Mouse (Mus musculus): ENCODE data around the gene Fuca1. TPM values are rescaled to one million over a fixed set of nuclear protein-coding genes. Genes with fewer than 3 reads are reported as not detected.
A peak's percentile ranks its signal among the peaks of the same experiment; 100 is the strongest.

The Fuca1 gene
- total and polyA plus RNA-seq, 3 experiments: 26.8 to 48.6 TPM; not detected in 1

GRCm38 (mm10) chr4:135912164-135912563 is 8.4 kb upstream of the Fuca1 start (continued):
- TF ChIP-seq BHLHE40 (IDR thresholded peaks at IDR 0.05; ENCODE audit: borderline replicate concordance, low read depth, low read length) (no peak), E2F4 (IDR thresholded peaks at IDR 0.05; ENCODE audit: borderline replicate concordance, low read depth, low read length) (no peak), MAZ (IDR thresholded peaks at IDR 0.05; ENCODE audit: low read depth, low read length) (no peak), MYB (IDR thresholded peaks at IDR 0.05; ENCODE audit: low read depth, low read length) (0 out of 2 replicates have a peak, but pooled peaks have one; percentile 37), POLR2AphosphoS5 (IDR thresholded peaks at IDR 0.05; ENCODE audit: borderline replicate concordance, low read depth, low read length) (no peak), SIN3A (IDR thresholded peaks at IDR 0.05; ENCODE audit: low read length) (peak; percentile 47; the same call in 1 of the 2 replicates), RAD21 (IDR thresholded peaks at IDR 0.05; ENCODE audit: low read depth, low read length) (no peak), MAFK (IDR thresholded peaks at IDR 0.05; ENCODE audit: borderline replicate concordance, low read depth, low read length) (no peak), HCFC1 (IDR thresholded peaks at IDR 0.05; ENCODE audit: low read depth, low read length) (no peak), USF1 (IDR thresholded peaks at IDR 0.05; ENCODE audit: low read depth, low read length) (no peak), MXI1 (IDR thresholded peaks at IDR 0.05; ENCODE audit: low read depth, low read length) (peak; percentile 25; the same call in 1 of the 2 replicates), SMC3 (IDR thresholded peaks at IDR 0.05; ENCODE audit: low read depth, low read length) (no peak), MYC (IDR thresholded peaks at IDR 0.05; ENCODE audit: low read depth, low read length) (0 out of 2 replicates have a peak, but pooled peaks have one; percentile 43)

- no peak overlapping the region for H3K4me3 ChIP-seq (ENCODE audit: control insufficient read depth in 1 of 2, insufficient read depth in 1 of 2, low read depth in 2 of 2, low read length in 2 of 2)
- H3K36me3 ChIP-seq (ENCODE audit: control insufficient read depth in 1 of 2, insufficient read depth in 2 of 2, low read length in 2 of 2): peaks cover 0 to 45% of the 10 kb centered on the region in 2 experiments; a peak in 2 of 4 replicates
- H3K4me1 ChIP-seq (ENCODE audit: control insufficient read depth in 1 of 2, insufficient read depth in 2 of 2, low read length in 2 of 2): peaks cover 34 to 44% of the 10 kb centered on the region in 2 experiments
- no peak for DNase-seq (ENCODE audit: low read depth, low spot score)
- peak overlapping the region; percentile 93 for H3K27ac ChIP-seq (ENCODE audit: control insufficient read depth, low read depth, low read length)
- H3K9ac ChIP-seq (ENCODE audit: control insufficient read depth, low read depth, low read length, poor library complexity, severe bottlenecking): peak overlapping the region; percentile 41
- TF ChIP-seq CHD2 (IDR thresholded peaks at IDR 0.05; ENCODE audit: low read length) (no peak), MAZ (IDR thresholded peaks at IDR 0.05; ENCODE audit: low read depth, low read length) (0 out of 2 replicates have a peak, but pooled peaks have one; percentile 20), ETS1 (IDR thresholded peaks at IDR 0.05; ENCODE audit: low read depth, low read length) (no peak), MEF2A (IDR thresholded peaks at IDR 0.05; ENCODE audit: extremely low read depth, insufficient replicate concordance, low read depth, low read length, poor library complexity, severe bottlenecking) (no peak), MYC (IDR thresholded peaks at IDR 0.05; ENCODE audit: low read depth, low read length) (no peak)
- no peaks in the 10 kb centered on the region for H3K27me3 ChIP-seq (ENCODE audit: control insufficient read depth in 1 of 2, insufficient read depth in 2 of 2, low read length in 2 of 2)
- H3K9me3 ChIP-seq (replicated peaks; ENCODE audit: insufficient read depth, low read length): no peaks in the 10 kb centered on the region
- H3K79me2 ChIP-seq (ENCODE audit: control insufficient read depth, insufficient read depth, low read length, poor library complexity): peaks cover 2% of the 10 kb centered on the region; the same call in 1 of the 2 replicates
Observed at GRCm38 (mm10) chr4:135912835-135913234, 7.7 kb upstream of the Fuca1 start.

GRCm38 (mm10) chr4:135913433-135913832 is 7.1 kb upstream of the Fuca1 start:
- peak overlapping the region; percentile 48 for H3K9ac ChIP-seq (ENCODE audit: control insufficient read depth, low read depth, low read length, poor library complexity, severe bottlenecking)
- H3K27me3 ChIP-seq (ENCODE audit: control insufficient read depth in 1 of 2, insufficient read depth in 2 of 2, low read length in 2 of 2): no peaks in the 10 kb centered on the region
- peak; percentile 72 for DNase-seq (ENCODE audit: low read depth, low spot score)
- H3K36me3 ChIP-seq (ENCODE audit: control insufficient read depth in 1 of 2, insufficient read depth in 2 of 2, low read length in 2 of 2): peaks cover 0 to 49% of the 10 kb centered on the region in 2 experiments; a peak in 2 of 4 replicates
- peak overlapping the region in 1 of 2 experiments; percentile 17; a peak in 2 of 4 replicates for H3K4me3 ChIP-seq (ENCODE audit: control insufficient read depth in 1 of 2, insufficient read depth in 1 of 2, low read depth in 2 of 2, low read length in 2 of 2)
- peaks cover 2% of the 10 kb centered on the region; the same call in 1 of the 2 replicates for H3K79me2 ChIP-seq (ENCODE audit: control insufficient read depth, insufficient read depth, low read length, poor library complexity)
- peak overlapping the region; percentile 93 for H3K27ac ChIP-seq (ENCODE audit: control insufficient read depth, low read depth, low read length)
- peaks cover 34 to 50% of the 10 kb centered on the region in 2 experiments for H3K4me1 ChIP-seq (ENCODE audit: control insufficient read depth in 1 of 2, insufficient read depth in 2 of 2, low read length in 2 of 2)
- no peaks in the 10 kb centered on the region for H3K9me3 ChIP-seq (replicated peaks; ENCODE audit: insufficient read depth, low read length)
- TF ChIP-seq UBTF (IDR thresholded peaks at IDR 0.05; ENCODE audit: borderline replicate concordance, insufficient read depth, low read depth, low read length) (no peak), SMC3 (IDR thresholded peaks at IDR 0.05; ENCODE audit: low read depth, low read length) (no peak), CHD2 (IDR thresholded peaks at IDR 0.05; ENCODE audit: low read length) (no peak), USF2 (IDR thresholded peaks at IDR 0.05; ENCODE audit: borderline replicate concordance in 1 of 2, insufficient read depth in 1 of 2, low read depth in 1 of 2, low read length in 2 of 2) (no peak), TAL1 (IDR thresholded peaks at IDR 0.05; ENCODE audit: low read length) (peak; percentile 64), MAZ (IDR thresholded peaks at IDR 0.05; ENCODE audit: low read depth, low read length) (0 out of 2 replicates have a peak, but pooled peaks have one; percentile 18), MYB (IDR thresholded peaks at IDR 0.05; ENCODE audit: low read depth, low read length) (0 out of 2 replicates have a peak, but pooled peaks have one; percentile 65), RCOR1 (IDR thresholded peaks at IDR 0.05; ENCODE audit: low read depth, low read length) (peak; percentile 74; the same call in 1 of the 2 replicates), KAT2A (conservative IDR thresholded peaks at IDR 0.05; ENCODE audit: low read depth, low read length) (no peak), BHLHE40 (IDR thresholded peaks at IDR 0.05; ENCODE audit: borderline replicate concordance, low read depth, low read length) (0 out of 2 replicates have a peak, but pooled peaks have one; percentile 39), CHD1 (IDR thresholded peaks at IDR 0.05; ENCODE audit: low read depth, low read length) (0 out of 2 replicates have a peak, but pooled peaks have one; percentile 12), CTCF (IDR thresholded peaks at IDR 0.05 in 2 of 3, conservative IDR thresholded peaks at IDR 0.05 in 1 of 3; ENCODE audit: control insufficient read depth in 1 of 3, insufficient read depth in 1 of 3, low read depth in 2 of 3, low read length in 3 of 3, poor library complexity in 1 of 3, severe bottlenecking in 1 of 3) (no peak), E2F4 (IDR thresholded peaks at IDR 0.05; ENCODE audit: borderline replicate concordance, low read depth, low read length) (no peak), ZKSCAN1 (IDR thresholded peaks at IDR 0.05; ENCODE audit: low read depth, low read length) (no peak), MEF2A (IDR thresholded peaks at IDR 0.05; ENCODE audit: extremely low read depth, insufficient replicate concordance, low read depth, low read length, poor library complexity, severe bottlenecking) (no peak), TBP (IDR thresholded peaks at IDR 0.05; ENCODE audit: low read depth, low read length) (no peak; the same call in 1 of the 2 replicates)
